8 mouse cellular contexts compared by ENCODE assay signal in genomic region chr11:87086290-87086984, GRCm38 (mm10). TPM values are rescaled to one million over a fixed set of nuclear protein-coding genes. Genes with fewer than 3 reads are reported as not detected.
DNase-seq lines count a peak whose midpoint lies in the region; ATAC-seq lines count a peak whose summit lies in the region.

Gene Smg8, minus strand, starts transcription at chr11:87086774.

- under 1% methylated on average over 43 of the region's 43 CpGs for WGBS in intestine, embryonic 16.5 days
- 1% methylated on average over 43 of the region's 43 CpGs for WGBS in midbrain, embryonic 10.5 days

- peak within 1 kb of the TSS; percentile 88 for H3K9ac ChIP-seq in intestine, embryonic 16.5 days (ENCODE audit: low read depth, low read length)

- H3K4me3 ChIP-seq in intestine, embryonic 16.5 days (ENCODE audit: low read length), result peak within 1 kb of the TSS; percentile 96
- peak within 1 kb of the TSS; percentile 91 for H3K4me3 ChIP-seq in midbrain, embryonic 10.5 days

- H3K4me2 ChIP-seq in intestine, embryonic 16.5 days (ENCODE audit: low read depth, low read length), result peak within 1 kb of the TSS; percentile 79

- DNase-seq in adrenal gland, postnatal 10 days, result peak; percentile 90
- DNase-seq in embryo, embryonic 9.5 days (ENCODE audit: extremely low spot score), result peak; percentile 85
- peak; percentile 61 to 80 for DNase-seq in gastrocnemius, postnatal 4 days (ENCODE audit: low spot score in 2 of 2)
- peak; percentile 77 to 78 for DNase-seq in left cerebral cortex, postnatal 36 days (ENCODE audit: low spot score in 2 of 2)
- peak; percentile 82 for DNase-seq in midbrain, embryonic 10.5 days (ENCODE audit: low spot score)
- peak; percentile 69 to 73 for DNase-seq in right cerebral cortex, postnatal 36 days (ENCODE audit: low spot score in 2 of 2)
- peak; percentile 75 to 80 for DNase-seq in urinary bladder, postnatal 4 days (ENCODE audit: low spot score in 2 of 2)

- H3K27ac ChIP-seq in intestine, embryonic 16.5 days (ENCODE audit: low read length), result peak within 1 kb of the TSS; percentile 57; the same call in 1 of the 2 replicates
- H3K27ac ChIP-seq in midbrain, embryonic 10.5 days (replicated peaks), result peak within 1 kb of the TSS; percentile 91

- no peaks in the 10 kb centered on the region for H3K9me3 ChIP-seq in intestine, embryonic 16.5 days (ENCODE audit: control insufficient read depth, low read length)
- no peaks in the 10 kb centered on the region for H3K9me3 ChIP-seq in midbrain, embryonic 10.5 days (replicated peaks)

- peaks cover 13% of the 10 kb centered on the region for H3K4me1 ChIP-seq in intestine, embryonic 16.5 days (ENCODE audit: control insufficient read depth, insufficient read depth, low read length)
- peaks cover 32% of the 10 kb centered on the region for H3K4me1 ChIP-seq in midbrain, embryonic 10.5 days

- intact Hi-C loops in left cerebral cortex, postnatal 36 days (cut with DNase I), result no loop called here

- H3K36me3 ChIP-seq in intestine, embryonic 16.5 days (ENCODE audit: control insufficient read depth, insufficient read depth, low read length), result no peaks in the 10 kb centered on the region
- H3K36me3 ChIP-seq in midbrain, embryonic 10.5 days, result peaks cover 58% of the 10 kb centered on the region

- H3K27me3 ChIP-seq in intestine, embryonic 16.5 days (replicated peaks; ENCODE audit: control insufficient read depth, insufficient read depth, low read length), result no peaks in the 10 kb centered on the region
- no peaks in the 10 kb centered on the region for H3K27me3 ChIP-seq in midbrain, embryonic 10.5 days (ENCODE audit: low read depth, poor library complexity, severe bottlenecking)

- peak; percentile 95 for ATAC-seq in intestine, embryonic 16.5 days

RNA-seq across cellular contexts. Expression of gene Smg8, which starts in this region (rescaled TPM):
- 10 to 100 TPM; 14.8 to 16.9 TPM for total RNA-seq in adrenal gland, postnatal 10 days (2021)
- 10 to 100 TPM; 13.2 to 14.7 TPM for total RNA-seq in gastrocnemius, postnatal 4 days (2021)
- 14.3 and 15.3 TPM in 2 replicates for polyA plus RNA-seq in intestine, embryonic 16.5 days (2015; fragmentation: Nextera tagmentation; extraction: Ambion mirVana)
- 10 to 100 TPM; 16.0 TPM for total RNA-seq in left cerebral cortex, postnatal 36 days (2021)
- polyA plus RNA-seq in midbrain, embryonic 10.5 days (2016; fragmentation: Nextera tagmentation; extraction: Ambion mirVana), result 26.2 and 26.9 TPM in 2 replicates

Comparison
In these comparisons a context has a peak if more than half of its experiments do, and no peak if none do; other contexts are left out.
1. Peak in every context shown above with its lines: DNase-seq, ATAC-seq, H3K4me3 ChIP-seq and H3K27ac ChIP-seq.